9 mouse cellular contexts compared by ENCODE assay signal in the genomic region with DNA sequence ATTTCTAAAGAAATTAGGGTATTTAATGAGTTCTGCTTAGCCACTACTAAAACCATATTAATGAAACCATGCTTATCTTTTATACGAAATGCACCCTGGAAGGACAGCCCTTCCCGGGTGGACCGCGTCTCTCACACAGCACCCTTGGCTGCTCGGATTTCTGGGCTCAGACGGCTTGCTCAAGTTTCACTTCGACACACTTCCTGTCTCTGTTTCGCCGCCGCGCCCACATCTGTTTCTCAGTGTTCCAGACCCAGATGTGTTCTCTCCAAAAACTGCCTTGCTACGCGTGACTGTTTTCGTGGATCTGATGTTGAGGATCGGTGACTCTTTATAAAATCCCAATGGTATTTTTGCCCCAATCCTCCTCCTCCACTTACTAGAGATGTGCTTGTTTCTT.
A peak's percentile ranks its signal among the peaks of the same experiment; 100 is the strongest.
DNase-seq lines count a peak whose midpoint lies in the region; ATAC-seq and TF ChIP-seq lines count a peak whose summit lies in the region.
"Had no signal": no experiment of that assay in that cellular context is flagged by ENCODE, and none has a peak within 500 bp of the region (broad histone marks: within the 10 kb centered on the region; RNA-seq: fewer than 3 reads in every experiment).

No protein-coding gene starts in this region.

- TF ChIP-seq CTCF in stomach, postnatal 0 days (IDR thresholded peaks at IDR 0.05; ENCODE audit: low read depth): no peak

- H3K9me3 ChIP-seq in limb, embryonic 14.5 days (ENCODE audit: control insufficient read depth, low read length): no peaks in the 10 kb centered on the region
- H3K9me3 ChIP-seq in stomach, postnatal 0 days (ENCODE audit: control insufficient read depth, low read length): no peaks in the 10 kb centered on the region
- no peaks in the 10 kb centered on the region for H3K9me3 ChIP-seq in forebrain, embryonic 15.5 days
- H3K9me3 ChIP-seq: hindbrain, embryonic 13.5 days; midbrain, embryonic 12.5 days had no signal

- H3K27ac ChIP-seq in limb, embryonic 14.5 days (replicated peaks; ENCODE audit: low read depth, low read length): peak overlapping the region; percentile 59; the same call in 1 of the 2 replicates
- H3K27ac ChIP-seq in stomach, postnatal 0 days (replicated peaks): 0 out of 2 replicates have a peak overlapping the region, but pooled peaks have one; percentile 4
- no peak overlapping the region for H3K27ac ChIP-seq in forebrain, embryonic 15.5 days (replicated peaks)
- H3K27ac ChIP-seq: hindbrain, embryonic 13.5 days; midbrain, embryonic 12.5 days had no signal

- no peak for TF ChIP-seq POLR2A in limb, embryonic 14.5 days (IDR thresholded peaks at IDR 0.05; ENCODE audit: borderline replicate concordance, extremely low read depth, insufficient read depth, insufficient read length)

- peak; percentile 2 for DNase-seq in thymus, postnatal 25 days
- DNase-seq in thymus, postnatal 14 days: no peak
- DNase-seq in gastrocnemius, adult 8-10 months (ENCODE audit: low spot score in 2 of 2): peak; percentile 32 to 48
- peak; percentile 66 for DNase-seq in limb, embryonic 14.5 days (ENCODE audit: low spot score)
- DNase-seq in stomach, postnatal 0 days (ENCODE audit: low spot score): no peak
- DNase-seq in layer of hippocampus, postnatal 14 days (ENCODE audit: low spot score in 2 of 2): no peak

- peak overlapping the region; percentile 26; the same call in 1 of the 2 replicates for H3K9ac ChIP-seq in limb, embryonic 14.5 days (ENCODE audit: low read depth, low read length, severe bottlenecking)
- no peak overlapping the region for H3K9ac ChIP-seq in stomach, postnatal 0 days (ENCODE audit: low read length)
- H3K9ac ChIP-seq in forebrain, embryonic 15.5 days (replicated peaks): no peak overlapping the region
- H3K9ac ChIP-seq: hindbrain, embryonic 13.5 days; midbrain, embryonic 12.5 days had no signal

- no peaks in the 10 kb centered on the region for H3K27me3 ChIP-seq in limb, embryonic 14.5 days (ENCODE audit: control insufficient read depth, insufficient read depth, low read length)
- H3K27me3 ChIP-seq in stomach, postnatal 0 days (ENCODE audit: control insufficient read depth, insufficient read depth, low read length): no peaks in the 10 kb centered on the region
- no peaks in the 10 kb centered on the region for H3K27me3 ChIP-seq in forebrain, embryonic 15.5 days
- H3K27me3 ChIP-seq: hindbrain, embryonic 13.5 days; midbrain, embryonic 12.5 days had no signal

- H3K36me3 ChIP-seq in limb, embryonic 14.5 days (ENCODE audit: control insufficient read depth, insufficient read depth, low read length): no peaks in the 10 kb centered on the region
- H3K36me3 ChIP-seq in stomach, postnatal 0 days (ENCODE audit: control insufficient read depth, insufficient read depth, low read length): no peaks in the 10 kb centered on the region
- no peaks in the 10 kb centered on the region for H3K36me3 ChIP-seq in forebrain, embryonic 15.5 days
- H3K36me3 ChIP-seq: hindbrain, embryonic 13.5 days; midbrain, embryonic 12.5 days had no signal

- WGBS in limb, embryonic 14.5 days: 25% methylated on average over 15 of the region's 15 CpGs
- WGBS in stomach, postnatal 0 days: 73% methylated on average over 15 of the region's 15 CpGs
- 90% methylated on average over 15 of the region's 15 CpGs for WGBS in forebrain, embryonic 15.5 days

- H3K4me3 ChIP-seq in limb, embryonic 14.5 days (replicated peaks; ENCODE audit: low read length): 0 out of 2 replicates have a peak overlapping the region, but pooled peaks have one; percentile 6
- H3K4me3 ChIP-seq in stomach, postnatal 0 days (ENCODE audit: low read depth, low read length): no peak overlapping the region
- H3K4me3 ChIP-seq in forebrain, embryonic 15.5 days: no peak overlapping the region
- H3K4me3 ChIP-seq: hindbrain, embryonic 13.5 days; midbrain, embryonic 12.5 days had no signal

- peak; percentile 60; the same call in 1 of the 2 replicates for ATAC-seq in limb, embryonic 14.5 days (ENCODE audit: low FRiP score, low read depth)
- ATAC-seq in stomach, postnatal 0 days (ENCODE audit: low FRiP score, low TSS enrichment): no peak
- no peak for ATAC-seq in forebrain, embryonic 15.5 days (replicated peaks)

- H3K4me1 ChIP-seq in limb, embryonic 14.5 days (ENCODE audit: control insufficient read depth, insufficient read depth, low read length): 0 out of 2 replicates have a peak, but pooled peaks cover 10% of the 10 kb centered on the region
- no peaks in the 10 kb centered on the region for H3K4me1 ChIP-seq in stomach, postnatal 0 days (replicated peaks; ENCODE audit: control insufficient read depth, insufficient read depth)
- no peaks in the 10 kb centered on the region for H3K4me1 ChIP-seq in forebrain, embryonic 15.5 days
- H3K4me1 ChIP-seq: hindbrain, embryonic 13.5 days had no signal

- TF ChIP-seq EP300 in stomach, postnatal 0 days (optimal IDR thresholded peaks at IDR 0.05): no peak

- peak overlapping the region; percentile 33; the same call in 1 of the 2 replicates for H3K4me2 ChIP-seq in limb, embryonic 14.5 days (replicated peaks; ENCODE audit: low read depth, low read length, severe bottlenecking)
- no peak overlapping the region for H3K4me2 ChIP-seq in stomach, postnatal 0 days (replicated peaks; ENCODE audit: low read depth)
- no peak overlapping the region for H3K4me2 ChIP-seq in forebrain, embryonic 15.5 days (replicated peaks)
- H3K4me2 ChIP-seq: hindbrain, embryonic 13.5 days; midbrain, embryonic 12.5 days had no signal

Comparison
In these comparisons a context has a peak if more than half of its experiments do, and no peak if none do; other contexts are left out.
1. DNase-seq: peak in thymus, postnatal 25 days (single experiment), gastrocnemius, adult 8-10 months (2 of 2) and limb, embryonic 14.5 days (single experiment); none in thymus, postnatal 14 days (single experiment), stomach, postnatal 0 days (single experiment) and layer of hippocampus, postnatal 14 days (0 of 2).